Mouse (Mus musculus) brown adipose tissue, adult 24 weeks (tissue): ENCODE data around the gene Sav1. TPM values are rescaled to one million over a fixed set of nuclear protein-coding genes. Genes with fewer than 3 reads are reported as not detected.

Experiments
- H3K27ac ChIP-seq: fragments of 200-500 bp; replicated peaks from 2 replicates; pipeline ENCODE4 v1.5.1; 2012; ENCODE audit warnings: low read depth, mild to moderate bottlenecking, low read length
- H3K4me1 ChIP-seq: fragments of 200-500 bp; 2 replicates; pipeline ENCODE4 v1.6.1; 2012; ENCODE audit warnings: low read length, mixed read lengths; ENCODE audit not compliant: control insufficient read depth, insufficient read depth, insufficient read length
- H3K4me3 ChIP-seq: fragments of 200-500 bp; 2 replicates; pipeline ENCODE4 v1.5.1; 2012; ENCODE audit warnings: low read depth, mild to moderate bottlenecking, low read length, moderate library complexity; ENCODE audit not compliant: insufficient read depth
- polyA plus RNA-seq: library from polyadenylated mRNA; stranded (reverse); fragments of >200 nt; gene quantifications from 2 replicates; pipeline ENCODE4 v1.2.4, GENCODE M21; 2012; ENCODE audit not compliant: missing spikeins, insufficient read depth, insufficient read length

The Sav1 gene
- polyA plus RNA-seq, result 31.9 and 47.5 TPM in 2 replicates

DNA sequence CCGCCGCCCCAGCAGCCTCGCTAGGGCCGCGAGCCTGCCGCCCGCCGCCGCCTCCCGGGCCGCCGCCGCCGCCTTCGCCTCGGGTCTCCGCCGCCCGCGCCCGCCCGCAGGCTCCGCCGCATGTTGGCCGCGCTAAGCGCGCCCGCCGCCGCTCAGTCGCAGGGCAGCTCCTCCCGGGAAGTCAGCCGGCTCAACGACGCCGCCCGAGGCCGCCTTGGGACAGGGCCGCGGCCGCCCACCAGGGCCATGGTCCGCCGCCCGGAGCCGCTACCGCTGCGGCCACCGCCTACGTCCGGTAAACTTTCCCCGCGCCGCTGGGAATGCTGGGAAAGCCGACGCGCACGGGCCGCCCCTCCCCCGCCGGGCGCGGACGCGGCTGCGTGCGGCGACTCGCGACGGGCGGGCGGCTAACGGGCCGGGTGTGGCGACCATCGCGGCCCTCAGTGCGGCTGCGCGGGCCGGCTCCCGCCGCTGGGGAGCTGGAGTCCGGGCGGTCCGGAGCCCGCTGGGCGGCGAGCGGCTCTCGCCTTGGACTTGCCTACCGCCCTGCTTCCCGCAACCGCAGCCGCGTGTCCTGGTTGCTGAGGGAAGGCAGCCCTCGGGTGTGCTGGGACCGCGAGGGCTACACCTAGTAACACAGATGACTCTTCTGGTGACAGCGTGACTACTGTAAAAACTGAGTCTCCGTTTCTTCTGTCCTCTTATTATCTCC, at the start of gene Sav1:
TSS of gene Sav1 (minus strand) at position 217 of the 712 bp plus-strand sequence.
- H3K4me3 ChIP-seq, result peak within 1 kb of the TSS; percentile 90
- H3K27ac ChIP-seq, result peak within 1 kb of the TSS; percentile 96
- H3K4me1 ChIP-seq, result peaks cover 4% of the 10 kb centered on the region; the same call in 1 of the 2 replicates

DNA sequence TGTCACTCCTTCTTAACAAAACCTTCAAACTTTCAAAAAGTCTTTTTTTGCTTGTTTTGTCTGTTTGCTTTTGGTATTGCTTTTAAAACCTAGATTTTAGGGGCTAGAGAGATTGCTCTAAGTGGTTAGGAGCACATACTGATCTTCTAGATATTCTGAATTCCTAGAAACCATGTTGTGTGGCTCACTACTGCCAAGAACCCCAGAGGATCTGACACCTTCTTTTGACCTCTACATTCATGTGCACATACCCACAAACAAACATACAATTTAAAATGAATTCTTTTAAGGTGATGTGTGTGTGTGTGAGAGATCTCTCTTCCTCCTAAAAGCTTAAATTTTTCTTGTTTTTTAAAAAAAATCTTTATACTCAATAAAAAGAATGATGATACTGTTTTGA, 39.4 kb upstream of the Sav1 start:
- H3K4me1 ChIP-seq, result peaks cover 11% of the 10 kb centered on the region; the same call in 1 of the 2 replicates
- no peak overlapping the region for H3K27ac ChIP-seq
- H3K4me3 ChIP-seq, result no peak overlapping the region

DNA sequence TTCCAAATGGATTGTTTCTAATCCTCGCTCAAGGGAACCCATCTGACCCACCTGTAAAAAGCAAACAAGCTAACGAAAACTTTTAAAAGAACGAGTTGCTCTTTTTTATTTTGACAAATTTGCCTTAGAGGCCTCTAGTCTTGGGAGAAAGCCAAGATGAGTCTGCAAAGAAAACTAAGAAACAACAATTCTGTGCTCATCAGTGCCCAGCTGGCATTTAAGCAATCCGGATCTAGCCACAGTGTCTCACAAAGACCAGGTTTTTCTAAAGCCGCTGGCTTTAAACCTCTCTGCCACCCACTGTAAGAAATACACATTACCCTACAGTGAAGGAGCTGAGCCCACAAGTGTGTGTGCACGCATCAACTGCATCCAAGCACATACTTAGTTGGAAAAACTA, 38.6 kb upstream of the Sav1 start:
- H3K4me3 ChIP-seq, result no peak overlapping the region
- no peak overlapping the region for H3K27ac ChIP-seq
- peaks cover 6% of the 10 kb centered on the region; the same call in 1 of the 2 replicates for H3K4me1 ChIP-seq

DNA sequence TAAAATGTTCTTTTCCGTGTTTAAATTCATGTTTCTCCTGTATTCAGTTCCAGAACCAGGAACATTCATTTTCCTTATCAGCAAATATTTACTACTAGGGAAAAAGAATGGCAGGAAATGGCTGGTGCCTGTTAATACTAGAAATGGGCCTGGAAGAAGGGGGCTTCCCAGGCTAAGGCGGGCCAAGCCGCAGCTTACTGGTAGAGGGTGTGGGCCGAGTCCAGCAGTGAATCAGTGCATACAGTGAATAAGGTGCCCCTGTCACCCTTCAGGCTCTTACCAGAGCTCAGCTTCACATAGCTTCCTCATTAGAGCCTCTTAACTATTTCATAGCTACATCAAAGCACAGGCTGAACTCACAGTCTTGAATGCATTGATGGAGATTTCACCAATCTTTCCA, 36.8 kb upstream of the Sav1 start:
- H3K27ac ChIP-seq, result no peak overlapping the region; the same call in 1 of the 2 replicates
- no peaks in the 10 kb centered on the region for H3K4me1 ChIP-seq
- no peak overlapping the region for H3K4me3 ChIP-seq

DNA sequence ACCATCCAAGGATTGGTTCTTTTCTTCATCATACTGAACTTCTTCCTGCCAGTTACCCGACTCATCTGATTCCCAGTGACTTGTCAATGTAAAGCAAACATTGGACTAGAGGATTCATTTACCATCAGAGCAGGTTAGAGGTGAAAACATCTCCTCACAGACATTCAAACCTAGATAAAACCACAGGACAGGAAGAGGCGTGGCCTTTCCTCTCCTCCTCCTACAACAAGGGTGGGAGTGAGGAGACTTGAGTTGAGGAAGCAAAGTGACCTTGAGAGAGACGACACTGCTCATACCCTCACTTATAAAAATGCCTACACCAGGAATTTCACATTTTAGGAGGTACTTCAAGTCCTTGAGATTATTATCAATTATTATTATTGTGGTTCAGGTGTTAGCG, 31.4 kb upstream of the Sav1 start:
- H3K4me3 ChIP-seq, result no peak overlapping the region
- no peak overlapping the region for H3K27ac ChIP-seq
- no peaks in the 10 kb centered on the region for H3K4me1 ChIP-seq

DNA sequence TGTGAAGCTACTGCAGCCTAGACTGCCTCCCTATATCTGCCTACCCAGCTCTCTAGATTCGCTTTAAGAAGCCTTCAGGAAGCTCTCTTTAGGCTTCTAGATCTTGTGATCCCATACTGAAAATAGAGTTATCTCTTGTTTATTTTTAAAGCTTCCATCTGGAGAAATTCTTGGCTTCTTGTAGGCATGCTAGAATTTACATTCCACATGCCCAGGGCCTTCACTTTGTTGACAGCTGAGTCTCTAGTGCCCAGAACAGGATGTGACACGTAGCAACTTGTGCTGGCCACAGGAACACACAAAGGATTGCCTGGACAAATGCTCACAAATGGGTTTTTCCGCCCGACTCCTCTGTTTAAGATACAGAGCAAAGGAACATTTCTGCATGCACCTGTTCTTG, 29.1 kb upstream of the Sav1 start:
- Histone ChIP-seq H3K4me1 (no peaks in the 10 kb centered on the region), H3K4me3 (no peak overlapping the region), H3K27ac (no peak overlapping the region)

DNA sequence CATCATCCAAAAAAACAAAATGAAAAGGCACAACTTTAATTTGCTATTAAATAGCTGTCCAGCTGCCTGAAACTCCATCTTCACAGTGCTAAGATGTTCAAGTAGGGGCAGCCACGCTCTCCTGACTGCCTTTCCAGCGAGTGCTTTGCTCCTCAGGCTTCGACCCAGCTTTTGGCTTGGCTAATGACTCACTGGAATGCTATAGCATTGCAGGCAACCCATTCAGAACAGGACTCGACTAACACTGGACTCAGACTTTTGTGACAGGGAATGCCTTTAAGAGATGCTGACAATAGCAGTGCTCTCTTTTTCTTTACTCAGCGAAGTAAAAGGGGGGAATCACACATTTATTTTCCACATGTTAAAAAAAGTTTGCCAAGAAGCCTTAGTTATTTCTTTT, 24.9 kb upstream of the Sav1 start:
- H3K27ac ChIP-seq, result no peak overlapping the region
- H3K4me3 ChIP-seq, result no peak overlapping the region

DNA sequence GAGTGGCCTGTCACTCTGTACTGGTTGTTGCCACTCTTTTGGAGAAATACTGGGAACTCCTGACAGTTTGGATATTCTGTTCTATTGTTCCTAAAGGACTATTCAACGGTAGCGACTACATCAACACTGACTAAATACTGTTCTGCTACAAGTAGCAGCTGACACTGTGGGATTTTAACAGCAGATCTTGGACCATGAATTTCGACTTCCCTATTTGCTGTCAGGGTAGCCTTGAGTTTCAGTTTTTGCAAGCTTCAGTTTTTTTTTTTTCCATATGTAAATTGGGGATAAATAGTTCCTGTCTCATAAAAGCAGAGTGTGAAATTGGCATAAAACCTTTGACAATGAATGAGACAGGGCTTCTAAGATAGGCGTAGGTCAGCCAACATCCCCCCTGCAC, 23.6 kb upstream of the Sav1 start:
- Histone ChIP-seq H3K27ac (no peak overlapping the region), H3K4me1 (no peaks in the 10 kb centered on the region), H3K4me3 (no peak overlapping the region)

More for the DNA sequence above, 24.9 kb upstream of the Sav1 start:
- no peaks in the 10 kb centered on the region for H3K4me1 ChIP-seq

DNA sequence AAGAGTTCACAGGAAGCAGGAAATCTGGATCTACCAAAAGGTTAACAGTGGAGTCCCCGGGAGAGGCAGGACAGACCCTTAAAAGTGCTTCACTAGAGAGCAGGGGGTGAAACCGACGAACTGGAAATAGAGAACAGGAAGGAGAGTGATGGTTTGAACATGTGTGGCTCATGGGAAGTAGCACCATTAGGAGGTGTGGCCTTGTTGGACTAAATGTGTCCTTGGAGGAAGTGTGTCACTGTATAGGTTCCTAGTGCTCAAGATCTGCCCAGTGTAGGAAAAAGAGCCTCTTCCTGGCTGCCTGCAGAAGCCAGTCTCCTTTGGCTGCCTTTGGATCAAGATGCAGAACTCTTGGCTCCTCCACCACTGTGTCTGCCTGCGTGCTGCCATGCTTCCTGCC, 18.3 kb upstream of the Sav1 start:
- Histone ChIP-seq H3K4me3 (no peak overlapping the region), H3K4me1 (no peaks in the 10 kb centered on the region), H3K27ac (no peak overlapping the region)

DNA sequence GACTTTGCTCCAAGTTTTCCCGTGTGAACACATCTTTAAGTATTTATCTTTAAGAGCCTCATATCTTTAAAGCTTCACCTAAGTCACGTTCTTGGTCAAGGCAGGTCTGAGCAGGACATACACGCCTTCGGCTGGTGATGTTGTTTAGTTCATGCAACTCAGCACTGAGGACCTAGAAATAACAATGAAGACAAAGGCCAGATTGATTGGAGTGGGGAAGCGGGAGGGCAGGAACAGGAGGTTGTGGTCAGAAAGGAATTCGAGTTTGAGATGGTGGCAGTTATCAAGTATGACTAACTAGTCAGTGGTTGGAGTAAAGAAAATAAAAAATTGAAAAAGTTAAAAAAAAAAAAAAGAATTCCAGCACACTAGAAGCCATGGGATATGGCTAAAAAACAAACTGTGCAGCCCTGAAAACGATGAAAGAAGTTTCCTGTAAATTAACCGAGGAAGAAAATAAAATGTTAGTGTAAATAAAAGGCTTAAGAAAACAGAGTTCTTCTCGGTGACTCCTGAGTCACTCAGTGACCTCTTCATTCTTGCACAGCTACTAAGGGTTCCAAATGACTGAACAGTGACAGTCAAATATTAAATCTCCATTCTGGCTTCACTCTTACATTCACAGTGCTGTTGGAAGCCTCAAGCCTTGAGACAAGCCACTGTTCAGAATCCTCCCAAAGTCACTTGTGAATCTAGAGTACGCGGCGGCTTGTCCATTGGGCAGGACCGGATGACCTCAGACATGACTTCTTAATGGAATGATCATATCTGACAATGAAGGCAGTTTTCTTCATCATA, 11.6 kb upstream of the Sav1 start:
- H3K4me1 ChIP-seq, result peaks cover 4% of the 10 kb centered on the region; the same call in 1 of the 2 replicates
- no peak overlapping the region for H3K27ac ChIP-seq
- H3K4me3 ChIP-seq, result no peak overlapping the region

DNA sequence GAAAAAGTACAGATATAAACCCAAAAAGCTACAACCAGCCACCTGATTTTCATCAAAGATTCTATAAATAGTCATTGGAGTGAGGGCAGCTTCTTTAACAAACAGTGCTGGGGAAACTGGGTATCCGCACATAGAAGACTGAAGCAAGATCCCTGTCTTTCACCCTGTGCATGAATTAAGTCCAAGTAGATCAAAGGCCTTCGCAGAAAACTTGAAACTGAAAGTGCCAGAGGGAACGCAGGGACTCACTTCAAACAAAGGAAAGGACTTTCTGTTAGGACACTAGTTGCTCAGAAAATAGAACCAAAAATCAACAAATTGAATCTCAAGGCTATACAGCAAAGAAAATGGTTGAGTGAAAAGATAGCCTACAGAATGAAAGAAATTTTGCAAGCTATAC, 8.6 kb upstream of the Sav1 start:
- Histone ChIP-seq H3K27ac (peak overlapping the region; percentile 91), H3K4me1 (peaks cover 4% of the 10 kb centered on the region; the same call in 1 of the 2 replicates), H3K4me3 (no peak overlapping the region)

DNA sequence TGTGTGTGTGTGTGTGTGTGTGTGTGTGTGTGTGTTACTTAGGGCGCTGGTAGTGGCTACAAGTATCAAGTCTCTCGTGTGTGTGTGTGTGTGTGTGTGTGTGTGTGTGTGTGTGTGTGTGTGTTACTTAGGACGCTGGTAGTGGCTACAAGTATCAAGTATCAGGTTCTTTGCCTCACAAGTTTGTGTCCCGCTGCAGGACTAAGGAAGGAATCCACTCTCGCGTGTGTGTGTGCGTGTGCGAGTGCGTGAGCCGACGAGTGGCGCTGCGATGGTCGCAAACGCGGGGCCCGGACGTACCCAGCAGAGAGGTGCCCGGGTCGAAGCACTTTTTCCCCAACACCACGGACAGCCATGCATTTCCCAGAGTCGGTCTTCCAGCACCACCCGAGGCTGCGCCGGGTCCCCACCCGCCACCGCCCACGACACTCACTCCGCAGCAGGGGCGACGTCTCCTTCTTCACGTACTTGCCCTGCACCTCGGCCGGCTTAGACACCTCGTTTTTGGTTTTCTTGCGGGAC, 500 bp downstream of the Sav1 start:
- H3K4me3 ChIP-seq, result peak overlapping the region; percentile 90
- peaks cover 4% of the 10 kb centered on the region; the same call in 1 of the 2 replicates for H3K4me1 ChIP-seq

DNA sequence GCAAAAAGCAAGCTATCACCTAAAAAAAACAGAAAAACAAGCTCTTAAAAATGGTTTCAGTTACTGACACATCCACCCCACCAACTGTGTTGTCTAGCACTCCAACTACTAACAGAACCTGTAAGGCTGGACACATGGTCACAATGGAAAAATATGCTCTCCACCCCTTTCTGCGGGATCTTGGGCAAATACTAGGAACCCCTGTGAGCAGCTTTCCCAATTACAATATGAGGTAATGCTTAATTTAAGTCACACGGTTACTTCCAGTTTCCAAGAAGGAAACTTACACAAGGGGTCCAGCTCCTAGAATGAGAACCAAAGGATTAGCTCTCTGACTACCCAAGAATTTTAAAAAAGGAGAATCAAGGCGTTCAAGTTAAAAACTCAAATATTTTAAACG, 1.3 kb downstream of the Sav1 start:
- H3K4me3 ChIP-seq, result peak overlapping the region; percentile 90
- peaks cover 4% of the 10 kb centered on the region; the same call in 1 of the 2 replicates for H3K4me1 ChIP-seq
- 0 out of 2 replicates have a peak overlapping the region, but pooled peaks have one; percentile 39 for H3K27ac ChIP-seq

More for the DNA sequence above, 500 bp downstream of the Sav1 start:
- peak overlapping the region; percentile 76 for H3K27ac ChIP-seq

DNA sequence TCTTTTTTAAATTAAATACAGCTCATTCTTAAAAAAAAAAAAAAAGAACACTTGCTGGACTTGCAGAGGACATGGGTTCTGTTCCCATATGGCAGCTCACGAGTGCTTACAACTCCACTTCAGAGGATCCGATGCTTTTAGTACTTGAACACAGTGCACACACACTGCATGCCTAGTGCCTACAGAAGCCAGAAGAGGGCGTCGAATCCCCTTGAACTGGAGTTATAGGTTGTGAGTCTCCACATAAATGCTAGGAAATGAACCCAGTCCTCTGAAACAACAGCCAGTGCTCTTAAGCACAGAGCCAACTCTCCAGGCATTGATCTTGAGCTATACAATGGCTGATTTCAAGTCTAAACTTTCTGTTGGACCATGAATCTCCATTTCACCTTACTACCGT, 3.9 kb downstream of the Sav1 start:
- Histone ChIP-seq H3K27ac (no peak overlapping the region), H3K4me3 (no peak overlapping the region), H3K4me1 (peaks cover 8% of the 10 kb centered on the region)

DNA sequence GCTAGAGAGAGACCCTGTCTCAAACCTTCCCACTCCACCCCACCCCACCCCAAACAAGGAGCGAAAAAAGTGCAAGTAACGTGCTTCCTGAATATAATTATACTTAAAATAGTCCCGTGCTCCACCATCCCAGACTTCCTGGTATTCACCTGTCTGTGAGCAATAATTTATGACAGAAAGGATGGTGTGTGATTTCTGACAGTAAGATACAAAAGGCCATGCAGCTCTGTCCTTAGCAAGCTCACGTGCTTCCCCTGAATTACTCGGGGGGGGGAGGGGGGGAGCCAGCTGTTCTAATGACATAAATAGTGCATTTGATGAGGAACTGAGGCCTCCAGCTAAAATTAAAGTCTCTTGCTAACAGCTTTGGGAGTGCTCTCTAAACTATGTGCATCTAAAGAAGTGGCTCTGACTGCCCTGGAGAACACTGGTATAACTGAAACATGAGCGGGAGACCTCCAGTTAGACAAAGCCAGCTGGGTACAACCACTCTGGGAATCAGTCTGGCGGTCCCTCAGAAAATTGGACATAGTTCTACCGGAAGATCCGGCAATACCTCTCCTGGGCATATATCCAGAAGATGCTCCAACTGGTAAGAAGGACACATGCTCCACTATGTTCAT, 9.3 kb downstream of the Sav1 start:
- no peak overlapping the region for H3K4me3 ChIP-seq
- peaks cover 8% of the 10 kb centered on the region for H3K4me1 ChIP-seq
- H3K27ac ChIP-seq, result 0 out of 2 replicates have a peak overlapping the region, but pooled peaks have one; percentile 40
